Mouse (Mus musculus) hindbrain, postnatal 0 days (tissue): ENCODE measurements around the gene Birc3. TPM values are rescaled to one million over a fixed set of nuclear protein-coding genes. Genes with fewer than 3 reads are reported as not detected.

ENCODE experiments used
- ATAC-seq: fragments of 200-750 bp; cut with Nextera tagmentation; 2 replicates; pipeline ENCODE4 v1.8.0; 2017; ENCODE audit warnings: mild to moderate bottlenecking, moderate TSS enrichment, moderate library complexity
- DNase-seq: peaks from one replicate; pipeline ENCODE4 v3.0.0-alpha.2; 2015; ENCODE audit warnings: low spot score
- H3K27ac ChIP-seq: fragments of 300-500 bp; sonication (generic); 2 replicates; pipeline ENCODE4 v1.5.1; 2014; ENCODE audit warnings: mild to moderate bottlenecking
- H3K27me3 ChIP-seq: fragments of 300-500 bp; sonication (generic); 2 replicates; pipeline ENCODE4 v1.6.1; 2014; ENCODE audit warnings: low read length, mixed read lengths; ENCODE audit not compliant: insufficient read depth
- H3K36me3 ChIP-seq: fragments of 300-500 bp; sonication (generic); 2 replicates; pipeline ENCODE4 v1.6.1; 2014; ENCODE audit warnings: low read length, mixed read lengths; ENCODE audit not compliant: insufficient read depth
- H3K4me1 ChIP-seq: fragments of 300-500 bp; sonication (generic); 2 replicates; pipeline ENCODE4 v1.6.1; 2014; ENCODE audit warnings: antibody characterized with exemption, low read length, mixed read lengths; ENCODE audit not compliant: insufficient read depth
- H3K4me2 ChIP-seq: fragments of 300-500 bp; sonication (generic); 2 replicates; pipeline ENCODE4 v1.6.1; 2014; ENCODE audit warnings: low read depth, mild to moderate bottlenecking, low read length, moderate library complexity, mixed read lengths
- H3K4me3 ChIP-seq: fragments of 300-500 bp; sonication (generic); 2 replicates; pipeline ENCODE4 v1.5.1; 2014; ENCODE audit warnings: low read length
- H3K9ac ChIP-seq: fragments of 300-500 bp; sonication (generic); replicated peaks from 2 replicates; pipeline ENCODE4 v1.6.1; 2014; ENCODE audit warnings: mild to moderate bottlenecking, low read length, moderate library complexity, mixed read lengths
- H3K9me3 ChIP-seq: fragments of 300-500 bp; sonication (generic); 2 replicates; pipeline ENCODE4 v1.6.1; 2016; ENCODE audit warnings: low read length, mixed read lengths
- CTCF ChIP-seq: IDR thresholded peaks from 2 replicates; pipeline ENCODE4 v1.5.1; 2016; ENCODE audit warnings: antibody characterized with exemption, control low read depth, low read depth
- WGBS: fragments of 180-500 bp; shearing (Covaris S2); extraction: QIAGEN DNeasy Blood & Tissue Kit; methylation state at CpG from one replicate; pipeline ENCODE4 v1.1.7; 2014; 5-methylcytosine and 5-hydroxymethylcytosine counted together
- polyA plus RNA-seq: library from polyadenylated mRNA; unstranded; fragments of >200 nt; fragmentation: Nextera tagmentation; extraction: Ambion mirVana; gene quantifications from 2 replicates; pipeline ENCODE4 v1.2.1, GENCODE M21; 2015
- total RNA-seq: library from RNA; depleted of rRNA; stranded (reverse); fragments of >200 nt; gene quantifications from 2 replicates; pipeline ENCODE4 v1.2.3, GENCODE M21; 2014; rRNA removed

Gene Birc3
- total and polyA plus RNA-seq, 2 experiments from 2014 or later = 1.5 to 3.5 TPM

GRCm38 (mm10) chr9:7829531-7830528, 43.2 kb downstream of the Birc3 start:
- DNase-seq (no peak), ATAC-seq (0 out of 2 replicates have a peak, but pooled peaks have one; percentile 43)
- no peaks in the 10 kb centered on the region for H3K9me3 ChIP-seq
- peak overlapping the region; percentile 31 for H3K4me2 ChIP-seq
- WGBS = 87% methylated on average over 9 of the region's 9 CpGs
- peaks cover 4% of the 10 kb centered on the region for H3K36me3 ChIP-seq
- no peak for TF ChIP-seq CTCF
- no peak overlapping the region for H3K9ac ChIP-seq
- no peaks in the 10 kb centered on the region; the same call in 1 of the 2 replicates for H3K4me1 ChIP-seq
- no peak overlapping the region for H3K27ac ChIP-seq
- no peaks in the 10 kb centered on the region for H3K27me3 ChIP-seq
- H3K4me3 ChIP-seq = no peak overlapping the region

DNA sequence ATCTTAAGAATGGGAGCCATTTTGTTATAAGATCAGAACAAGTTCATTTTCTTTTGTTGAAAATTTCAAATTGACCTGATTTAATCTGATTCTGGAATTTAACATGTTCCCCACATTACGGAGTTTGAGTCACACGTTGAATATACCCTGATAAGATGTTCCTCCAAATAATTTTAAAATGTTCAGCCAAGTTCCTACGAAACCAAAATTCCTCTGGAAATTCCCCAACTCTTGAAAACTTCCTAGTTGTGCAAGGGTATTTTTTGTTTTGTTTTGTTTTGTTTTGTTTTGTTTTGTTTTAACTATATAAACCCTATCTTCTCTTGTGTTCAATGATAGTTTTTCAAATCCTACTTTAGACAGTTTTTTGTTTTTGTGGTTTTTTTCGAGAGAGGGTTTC, 44.3 kb downstream of the Birc3 start:
- Histone ChIP-seq H3K4me2 (no peak overlapping the region), H3K27me3 (no peaks in the 10 kb centered on the region), H3K36me3 (peaks cover 7% of the 10 kb centered on the region), H3K4me1 (no peaks in the 10 kb centered on the region; the same call in 1 of the 2 replicates), H3K9me3 (no peaks in the 10 kb centered on the region), H3K9ac (no peak overlapping the region), H3K4me3 (no peak overlapping the region), H3K27ac (no peak overlapping the region)
- ATAC-seq (no peak), DNase-seq (no peak)
- WGBS = 97% methylated on average over 4 of the region's 4 CpGs
- no peak for TF ChIP-seq CTCF

DNA sequence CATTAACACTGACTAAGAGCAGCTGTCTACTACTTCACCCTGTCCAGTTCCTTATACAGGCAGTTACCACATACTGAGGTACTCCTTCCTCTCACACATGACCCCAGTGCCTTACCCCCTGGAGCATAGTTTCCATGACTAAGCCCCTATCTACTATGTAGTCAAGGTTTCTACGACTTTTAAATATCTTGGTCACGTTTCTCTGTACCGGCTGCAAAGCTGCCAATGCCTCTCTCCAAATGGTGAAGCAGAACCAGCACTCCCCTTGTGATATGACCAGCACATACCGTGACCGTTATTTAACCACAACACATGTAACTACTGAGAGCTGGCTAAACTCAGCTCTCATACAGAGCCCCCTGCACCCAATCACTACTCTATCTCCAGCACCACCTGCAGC, 48.1 kb downstream of the Birc3 start:
- ATAC-seq (no peak), DNase-seq (no peak)
- WGBS = 86% methylated on average over 5 of the region's 5 CpGs
- TF ChIP-seq CTCF = no peak
- Histone ChIP-seq H3K4me1 (no peaks in the 10 kb centered on the region; the same call in 1 of the 2 replicates), H3K36me3 (peaks cover 5% of the 10 kb centered on the region; the same call in 1 of the 2 replicates), H3K4me3 (no peak overlapping the region), H3K27ac (no peak overlapping the region), H3K9ac (no peak overlapping the region), H3K27me3 (no peaks in the 10 kb centered on the region), H3K9me3 (no peaks in the 10 kb centered on the region), H3K4me2 (no peak overlapping the region)

DNA sequence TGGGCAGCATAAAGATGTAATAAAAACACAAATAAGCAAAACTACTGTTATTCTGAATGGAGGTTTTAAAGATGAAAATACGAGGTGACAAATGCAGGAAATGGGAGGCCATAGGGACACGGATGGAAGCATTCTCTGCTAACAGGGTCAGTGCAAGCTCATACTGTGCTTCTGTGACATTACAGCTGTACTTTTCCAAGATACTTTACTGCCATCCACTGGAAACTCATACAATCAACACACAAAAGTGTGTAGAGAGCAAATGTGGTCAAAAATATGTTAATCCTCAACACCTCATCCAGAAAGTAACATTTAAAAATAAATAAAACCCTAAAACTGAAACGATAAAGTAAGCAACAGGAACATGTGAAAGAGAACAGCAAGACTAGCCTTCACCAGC, 50.2 kb downstream of the Birc3 start:
- H3K4me1 ChIP-seq = no peaks in the 10 kb centered on the region
- no peak overlapping the region for H3K4me3 ChIP-seq
- ATAC-seq (no peak), DNase-seq (no peak)
- H3K36me3 ChIP-seq = peaks cover 14% of the 10 kb centered on the region; the same call in 1 of the 2 replicates
- H3K4me2 ChIP-seq = no peak overlapping the region
- peak; percentile 22 for TF ChIP-seq CTCF
- no peaks in the 10 kb centered on the region for H3K9me3 ChIP-seq
- H3K9ac ChIP-seq = no peak overlapping the region
- no peaks in the 10 kb centered on the region for H3K27me3 ChIP-seq
- no peak overlapping the region for H3K27ac ChIP-seq
- 82% methylated on average over 3 of the region's 3 CpGs for WGBS

- H3K27ac ChIP-seq = no peak overlapping the region
- no peak for DNase-seq
- no peak overlapping the region for H3K9ac ChIP-seq
- WGBS = 77% methylated on average over 3 of the region's 5 CpGs
- H3K4me2 ChIP-seq = no peak overlapping the region
- H3K36me3 ChIP-seq = no peaks in the 10 kb centered on the region
- no peaks in the 10 kb centered on the region for H3K4me1 ChIP-seq
- H3K27me3 ChIP-seq = no peaks in the 10 kb centered on the region
- TF ChIP-seq CTCF = no peak
- H3K9me3 ChIP-seq = no peaks in the 10 kb centered on the region
- no peak for ATAC-seq
- no peak overlapping the region for H3K4me3 ChIP-seq
Measured at GRCm38 (mm10) chr9:7805101-7805506, 67.9 kb downstream of the Birc3 start.

Other genes with a start within 250 kb of the Birc3 start
- gene Mmp20, start 245.0 kb downstream of the Birc3 start, total RNA-seq = not detected in 2 replicates
- not detected in 2 replicates for gene Mmp20, start 245.0 kb downstream of the Birc3 start, polyA plus RNA-seq
- gene Mmp7, start 181.1 kb downstream of the Birc3 start, total RNA-seq = not detected in 2 replicates
- not detected in 2 replicates for gene Mmp7, start 181.1 kb downstream of the Birc3 start, polyA plus RNA-seq
- 20.9 and 24.7 TPM in 2 replicates for gene Tmem123, start 109.1 kb downstream of the Birc3 start, total RNA-seq
- gene Tmem123, start 109.1 kb downstream of the Birc3 start, polyA plus RNA-seq = 18.8 and 18.9 TPM in 2 replicates
- gene Birc2, start 36.1 kb downstream of the Birc3 start, total RNA-seq = 27.0 and 33.7 TPM in 2 replicates
- 28.8 and 29.5 TPM in 2 replicates for gene Birc2, start 36.1 kb downstream of the Birc3 start, polyA plus RNA-seq
- 10.9 and 22.2 TPM in 2 replicates for gene Yap1, start 131.4 kb upstream of the Birc3 start, total RNA-seq
- gene Yap1, start 131.4 kb upstream of the Birc3 start, polyA plus RNA-seq = 6.3 and 6.7 TPM in 2 replicates
- 11.1 and 13.5 TPM in 2 replicates for gene Cfap300, start 169.6 kb upstream of the Birc3 start, total RNA-seq
- 10.3 and 10.6 TPM in 2 replicates for gene Cfap300, start 169.6 kb upstream of the Birc3 start, polyA plus RNA-seq